Mouse (Mus musculus) heart, embryonic 15.5 days (tissue): ENCODE results near the gene Wipf1. TPM values are rescaled to one million over a fixed set of nuclear protein-coding genes. Genes with fewer than 3 reads are reported as not detected.
"Not testable (repeated sequence)": the region's sequence is repeated elsewhere in the genome, so short reads cannot be mapped to it uniquely, and the experiment has no call there.

Experiments used
- ATAC-seq: fragments of 200-750 bp; cut with Nextera tagmentation; replicated peaks from 2 replicates; pipeline ENCODE4 v1.8.0; 2017; ENCODE audit warnings: low read depth, moderate TSS enrichment; ENCODE audit not compliant: insufficient number of reproducible peaks, insufficient read depth, low FRiP score
- H3K27ac ChIP-seq: fragments of 300-500 bp; sonication (generic); 2 replicates; pipeline ENCODE4 v1.5.1; 2015; ENCODE audit warnings: mild to moderate bottlenecking, inconsistent platforms
- H3K27me3 ChIP-seq: fragments of 300-500 bp; sonication (generic); 2 replicates; pipeline ENCODE4 v1.6.1; 2015; ENCODE audit warnings: inconsistent platforms
- H3K36me3 ChIP-seq: fragments of 300-500 bp; sonication (generic); 2 replicates; pipeline ENCODE4 v1.6.1; 2015; ENCODE audit warnings: mild to moderate bottlenecking, inconsistent platforms
- H3K4me1 ChIP-seq: fragments of 300-500 bp; sonication (generic); replicated peaks from 2 replicates; pipeline ENCODE4 v1.6.1; 2015; ENCODE audit warnings: inconsistent platforms
- H3K4me2 ChIP-seq: fragments of 300-500 bp; sonication (generic); 2 replicates; pipeline ENCODE4 v1.6.1; 2015; ENCODE audit warnings: inconsistent platforms, mild to moderate bottlenecking, moderate library complexity
- H3K4me3 ChIP-seq: fragments of 300-500 bp; sonication (generic); 2 replicates; pipeline ENCODE4 v1.5.1; 2015; ENCODE audit warnings: mild to moderate bottlenecking, inconsistent platforms
- H3K9ac ChIP-seq: fragments of 300-500 bp; sonication (generic); 2 replicates; pipeline ENCODE4 v1.6.1; 2015; ENCODE audit warnings: mild to moderate bottlenecking, inconsistent platforms
- H3K9me3 ChIP-seq: fragments of 300-500 bp; sonication (generic); replicated peaks from 2 replicates; pipeline ENCODE4 v1.6.1; 2016; ENCODE audit warnings: inconsistent platforms
- WGBS: fragments of 180-500 bp; shearing (Covaris S2); methylation state at CpG from one replicate; pipeline ENCODE4 v1.1.7; 2015; ENCODE audit warnings: mixed read lengths; 5-methylcytosine and 5-hydroxymethylcytosine counted together
- polyA plus RNA-seq: library from polyadenylated mRNA; unstranded; fragments of >200 nt; fragmentation: Nextera tagmentation; extraction: Ambion mirVana; gene quantifications from 2 replicates; pipeline ENCODE4 v1.2.1, GENCODE M21; 2015

Gene Wipf1
- polyA plus RNA-seq, 1 experiment from 2014 or later: 5.1 TPM

DNA sequence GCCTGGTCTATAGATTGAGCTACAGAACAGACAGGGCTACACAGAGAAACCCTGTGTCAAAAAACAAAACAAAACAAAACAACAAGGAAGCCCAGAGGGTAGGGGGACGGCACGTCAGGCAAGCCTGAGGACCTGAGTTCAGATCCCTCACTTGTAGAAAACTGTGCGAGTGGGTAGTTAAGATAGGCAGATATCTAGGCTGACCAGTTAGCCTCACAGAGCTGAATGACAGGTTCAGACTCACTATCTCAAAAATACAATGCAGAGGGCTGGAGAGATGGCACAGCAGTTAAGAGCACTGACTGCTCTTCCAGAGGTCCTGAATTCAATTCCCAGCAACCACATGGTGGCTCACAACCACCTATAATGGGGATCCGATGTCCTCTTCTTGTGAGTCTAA, 23.2 kb downstream of the Wipf1 start:
- ATAC-seq, H3K27ac ChIP-seq, H3K9me3 ChIP-seq, H3K36me3 ChIP-seq, H3K9ac ChIP-seq, H3K27me3 ChIP-seq, H3K4me2 ChIP-seq, H3K4me3 ChIP-seq: not testable (repeated sequence)
- H3K4me1 ChIP-seq: peaks cover 16% of the 10 kb centered on the region
- WGBS: 84% methylated on average over 4 of the region's 4 CpGs

DNA sequence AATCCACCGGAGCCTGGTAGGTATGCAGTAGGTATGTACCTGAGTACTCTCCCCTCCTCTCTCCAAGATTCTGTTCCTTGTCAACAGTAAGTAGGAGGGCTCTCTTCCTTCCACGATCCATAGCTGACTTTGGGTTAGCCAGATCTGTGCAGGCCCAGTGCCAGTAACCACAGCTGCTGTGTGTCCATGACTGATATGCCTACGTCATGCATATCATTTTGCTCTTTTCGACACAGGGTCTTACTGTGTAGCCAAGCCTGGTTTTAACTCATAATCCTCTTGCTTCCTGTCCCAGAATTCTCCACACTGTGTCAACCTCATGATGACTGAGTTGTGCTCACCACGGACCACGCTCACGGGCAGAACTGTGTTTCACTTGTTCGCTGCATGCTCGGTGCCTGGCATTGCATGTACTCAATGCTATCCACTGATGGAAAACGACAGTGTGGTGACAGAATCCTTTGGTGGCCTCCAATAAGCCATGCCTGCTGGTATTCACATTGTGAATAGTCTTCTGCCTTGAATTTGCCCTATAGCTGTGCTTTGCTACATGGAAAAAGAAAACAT, 26.6 kb downstream of the Wipf1 start:
- Histone ChIP-seq H3K27ac (peak overlapping the region; percentile 32; the same call in 1 of the 2 replicates), H3K9ac (no peak overlapping the region), H3K4me3 (no peak overlapping the region), H3K9me3 (no peaks in the 10 kb centered on the region), H3K27me3 (no peaks in the 10 kb centered on the region), H3K4me1 (peaks cover 4% of the 10 kb centered on the region; the same call in 1 of the 2 replicates), H3K4me2 (no peak overlapping the region), H3K36me3 (no peaks in the 10 kb centered on the region)
- WGBS: 65% methylated on average over 10 of the region's 10 CpGs
- ATAC-seq: peak; percentile 60; the same call in 1 of the 2 replicates

DNA sequence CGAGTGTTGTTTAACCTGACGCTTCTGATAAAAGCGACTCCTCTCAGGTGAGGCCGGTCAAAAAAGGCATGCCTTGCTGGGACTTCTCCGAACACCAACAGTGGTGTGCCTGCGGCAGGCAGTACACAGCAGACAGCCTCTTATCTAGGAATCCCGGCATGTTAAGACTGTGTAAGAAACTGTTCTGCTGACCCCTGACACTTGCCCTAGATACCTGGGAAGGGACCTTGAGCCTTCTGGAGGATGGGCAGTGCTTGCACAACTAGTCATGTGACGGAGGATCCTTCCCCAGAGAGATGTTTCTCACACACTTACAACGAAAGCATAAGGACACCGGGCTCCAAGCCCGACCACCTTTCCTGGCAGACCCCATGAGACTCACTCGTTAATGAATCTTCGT, 28.7 kb downstream of the Wipf1 start:
- H3K4me1 ChIP-seq: peaks cover 10% of the 10 kb centered on the region
- no peaks in the 10 kb centered on the region for H3K36me3 ChIP-seq
- no peak overlapping the region for H3K27ac ChIP-seq
- no peaks in the 10 kb centered on the region for H3K9me3 ChIP-seq
- no peak overlapping the region for H3K4me2 ChIP-seq
- H3K27me3 ChIP-seq: no peaks in the 10 kb centered on the region
- H3K4me3 ChIP-seq: no peak overlapping the region
- WGBS: 49% methylated on average over 13 of the region's 13 CpGs
- ATAC-seq: no peak
- no peak overlapping the region for H3K9ac ChIP-seq

DNA sequence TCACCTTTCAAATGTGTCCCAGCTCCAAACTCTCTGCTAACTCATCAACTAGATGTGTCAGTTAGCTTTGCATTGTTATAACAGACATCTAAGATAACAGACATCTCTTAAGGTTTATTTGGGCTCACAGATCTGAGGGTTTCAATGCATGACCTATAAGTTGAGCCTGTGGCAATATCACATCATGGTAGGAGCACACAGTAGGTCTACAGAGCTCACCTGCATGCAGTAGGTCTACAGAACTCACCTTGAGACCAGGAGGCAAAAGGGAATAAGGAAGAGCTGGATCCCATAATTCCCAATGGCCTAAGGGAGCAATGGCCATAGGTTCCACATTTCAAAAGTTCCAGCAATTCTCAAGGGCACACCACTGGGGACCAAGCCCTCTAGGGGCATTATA, 31.2 kb downstream of the Wipf1 start:
- H3K4me3 ChIP-seq: no peak overlapping the region
- no peaks in the 10 kb centered on the region for H3K27me3 ChIP-seq
- peaks cover 17% of the 10 kb centered on the region for H3K4me1 ChIP-seq
- no peak for ATAC-seq
- no peak overlapping the region for H3K27ac ChIP-seq
- H3K4me2 ChIP-seq: no peak overlapping the region
- no peaks in the 10 kb centered on the region for H3K36me3 ChIP-seq
- no peak overlapping the region for H3K9ac ChIP-seq
- no peaks in the 10 kb centered on the region for H3K9me3 ChIP-seq

GRCm38 (mm10) chr2:73497572-73497971, 32.0 kb downstream of the Wipf1 start:
- Histone ChIP-seq H3K4me1 (peaks cover 13% of the 10 kb centered on the region), H3K9me3 (no peaks in the 10 kb centered on the region), H3K4me3 (no peak overlapping the region), H3K4me2 (no peak overlapping the region), H3K9ac (no peak overlapping the region), H3K27me3 (no peaks in the 10 kb centered on the region), H3K27ac (no peak overlapping the region), H3K36me3 (no peaks in the 10 kb centered on the region)
- ATAC-seq: no peak
- 59% methylated on average over 3 of the region's 3 CpGs for WGBS

- no peaks in the 10 kb centered on the region for H3K36me3 ChIP-seq
- no peak overlapping the region for H3K27ac ChIP-seq
- H3K9ac ChIP-seq: no peak overlapping the region
- ATAC-seq: no peak
- H3K4me1 ChIP-seq: peaks cover 13% of the 10 kb centered on the region
- no peaks in the 10 kb centered on the region for H3K9me3 ChIP-seq
- no peak overlapping the region for H3K4me3 ChIP-seq
- H3K27me3 ChIP-seq: no peaks in the 10 kb centered on the region
- WGBS: 85% methylated on average over 9 of the region's 9 CpGs
- no peak overlapping the region for H3K4me2 ChIP-seq
Observed at GRCm38 (mm10) chr2:73496944-73497343, 32.6 kb downstream of the Wipf1 start.

- H3K4me2 ChIP-seq: no peak overlapping the region
- H3K27ac ChIP-seq: peak overlapping the region; percentile 52
- no peak overlapping the region for H3K4me3 ChIP-seq
- 58% methylated on average over 4 of the region's 4 CpGs for WGBS
- H3K9me3 ChIP-seq: no peaks in the 10 kb centered on the region
- no peaks in the 10 kb centered on the region for H3K36me3 ChIP-seq
- no peak overlapping the region for H3K9ac ChIP-seq
- H3K27me3 ChIP-seq: no peaks in the 10 kb centered on the region
- peaks cover 20% of the 10 kb centered on the region for H3K4me1 ChIP-seq
- ATAC-seq: no peak
Observed at GRCm38 (mm10) chr2:73496329-73496685, 33.2 kb downstream of the Wipf1 start.

DNA sequence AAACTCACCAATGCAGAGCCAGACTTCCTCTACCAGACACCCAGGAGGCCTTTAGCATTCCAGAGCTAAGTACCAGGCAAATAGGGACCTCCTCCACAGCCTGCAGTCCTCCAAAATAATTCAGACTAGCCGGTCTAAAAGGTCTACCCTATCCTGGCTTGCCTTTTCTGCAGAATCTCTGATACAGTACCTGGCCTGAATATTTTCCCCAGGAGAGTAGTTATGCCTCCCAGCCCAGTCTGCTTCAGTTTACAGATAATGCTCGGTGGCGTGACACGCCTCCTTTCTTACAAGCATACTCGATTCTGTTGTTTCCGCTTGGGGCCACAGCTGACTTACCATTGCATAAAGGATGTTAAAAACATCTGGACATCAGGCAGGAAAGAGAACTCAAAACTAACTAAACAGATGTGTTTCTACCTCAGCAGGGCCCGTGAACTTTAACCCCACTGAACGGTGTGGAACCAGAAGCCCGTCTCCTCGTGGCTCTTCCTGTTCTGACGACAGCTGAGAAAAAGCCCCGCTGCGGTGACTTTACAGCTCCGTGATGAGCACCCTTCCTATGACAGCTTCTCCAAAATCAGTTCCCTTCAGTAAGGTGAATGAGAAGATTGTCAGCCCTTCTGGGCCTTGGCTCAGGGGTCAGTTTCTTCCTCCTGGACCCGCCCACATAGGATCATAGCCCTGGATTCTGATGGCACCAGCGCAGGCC, 33.8 kb downstream of the Wipf1 start:
- H3K36me3 ChIP-seq: no peaks in the 10 kb centered on the region
- 37% methylated on average over 16 of the region's 16 CpGs for WGBS
- H3K27me3 ChIP-seq: no peaks in the 10 kb centered on the region
- H3K27ac ChIP-seq: peak overlapping the region; percentile 52
- no peak overlapping the region for H3K9ac ChIP-seq
- ATAC-seq: peak; percentile 33; the same call in 1 of the 2 replicates
- H3K4me3 ChIP-seq: no peak overlapping the region
- peaks cover 25% of the 10 kb centered on the region for H3K4me1 ChIP-seq
- H3K9me3 ChIP-seq: no peaks in the 10 kb centered on the region
- no peak overlapping the region; the same call in none of the 2 replicates for H3K4me2 ChIP-seq

DNA sequence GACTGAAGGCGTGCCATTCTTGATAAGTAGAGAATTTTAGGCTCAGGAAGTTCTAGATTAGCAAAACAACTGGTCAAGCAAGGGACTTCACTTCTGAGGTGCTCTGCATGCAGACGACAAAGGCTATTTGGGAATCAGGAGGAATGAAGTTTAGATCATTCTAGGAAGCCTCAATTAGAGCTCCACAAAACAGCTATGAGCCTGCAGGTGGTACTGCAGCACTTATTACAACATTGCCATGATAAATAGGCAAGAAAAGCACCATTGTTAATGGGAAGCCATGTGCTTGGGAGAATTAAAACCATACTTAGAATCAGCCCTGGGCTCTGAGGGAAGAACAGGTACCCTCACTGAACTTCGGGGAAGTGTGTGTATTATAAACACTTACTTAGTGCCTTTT, 36.0 kb downstream of the Wipf1 start:
- H3K9me3 ChIP-seq: no peaks in the 10 kb centered on the region
- H3K36me3 ChIP-seq: no peaks in the 10 kb centered on the region
- H3K9ac ChIP-seq: no peak overlapping the region
- ATAC-seq: no peak
- no peak overlapping the region for H3K4me3 ChIP-seq
- no peaks in the 10 kb centered on the region for H3K27me3 ChIP-seq
- H3K27ac ChIP-seq: no peak overlapping the region
- no peak overlapping the region for H3K4me2 ChIP-seq
- 57% methylated on average over 3 of the region's 3 CpGs for WGBS
- peaks cover 31% of the 10 kb centered on the region for H3K4me1 ChIP-seq

GRCm38 (mm10) chr2:73491442-73492241, 37.9 kb downstream of the Wipf1 start:
- no peak overlapping the region for H3K4me3 ChIP-seq
- H3K9ac ChIP-seq: no peak overlapping the region
- H3K9me3 ChIP-seq: no peaks in the 10 kb centered on the region
- ATAC-seq: no peak
- peaks cover 34% of the 10 kb centered on the region for H3K4me1 ChIP-seq
- H3K27ac ChIP-seq: peak overlapping the region; percentile 65
- no peaks in the 10 kb centered on the region for H3K27me3 ChIP-seq
- H3K36me3 ChIP-seq: no peaks in the 10 kb centered on the region
- no peak overlapping the region for H3K4me2 ChIP-seq
- WGBS: 35% methylated on average over 9 of the region's 9 CpGs

DNA sequence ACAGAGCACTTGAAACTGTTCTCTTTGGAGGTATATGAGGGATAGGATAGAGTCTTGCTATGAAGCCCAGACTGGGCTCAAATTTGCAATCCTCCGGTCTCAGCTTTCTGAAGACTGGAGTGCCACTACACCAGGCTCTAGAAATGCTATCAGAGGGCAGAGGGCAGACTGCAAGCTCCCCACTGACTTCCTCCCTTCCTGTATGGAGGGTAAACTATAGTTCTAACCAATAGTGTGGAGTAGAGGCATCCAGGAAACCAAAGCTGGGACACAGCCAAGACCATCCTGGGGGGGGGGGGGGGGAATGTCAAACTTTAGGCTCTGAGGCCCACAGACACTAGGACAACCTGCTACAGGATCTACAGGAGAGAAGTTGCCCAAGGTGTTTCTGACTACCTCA, 39.1 kb downstream of the Wipf1 start:
- Histone ChIP-seq H3K4me2 (no peak overlapping the region), H3K9ac (no peak overlapping the region), H3K9me3 (no peaks in the 10 kb centered on the region), H3K4me1 (peaks cover 28% of the 10 kb centered on the region), H3K4me3 (no peak overlapping the region), H3K36me3 (no peaks in the 10 kb centered on the region), H3K27ac (peak overlapping the region; percentile 65), H3K27me3 (no peaks in the 10 kb centered on the region)
- ATAC-seq: peak; percentile 48; the same call in 1 of the 2 replicates
- WGBS: 62% methylated on average over 1 of the region's 1 CpGs
